Mouse (Mus musculus) skeletal muscle tissue, adult 2 months (tissue): ENCODE results near the gene Hoxa9.
A peak's percentile ranks its signal among the peaks of the same experiment; 100 is the strongest.

Source experiments
- DNase-seq: peaks from one replicate; pipeline ENCODE4 v3.0.0-alpha.2; 2012; ENCODE audit warnings: low read depth, low spot score

The Hoxa9 gene

GRCm38 (mm10) chr6:52261751-52262462 lies 31.0 kb upstream of the Hoxa9 start:
- no peak for DNase-seq

GRCm38 (mm10) chr6:52260654-52261575 lies 30.0 kb upstream of the Hoxa9 start, which contains the start of gene Hoxa13:
Gene Hoxa13 (minus strand): TSS chr6:52260880.
- no peak for DNase-seq

GRCm38 (mm10) chr6:52259811-52260261 lies 28.9 kb upstream of the Hoxa9 start:
- no peak for DNase-seq

GRCm38 (mm10) chr6:52259081-52259790 lies 28.3 kb upstream of the Hoxa9 start:
- DNase-seq: no peak

GRCm38 (mm10) chr6:52256956-52257355 lies 26.1 kb upstream of the Hoxa9 start:
- DNase-seq: peak; percentile 64

GRCm38 (mm10) chr6:52253511-52254500 lies 22.9 kb upstream of the Hoxa9 start:
- DNase-seq: no peak

GRCm38 (mm10) chr6:52252775-52253376 lies 22.0 kb upstream of the Hoxa9 start:
- no peak for DNase-seq

- no peak for DNase-seq
Observed at GRCm38 (mm10) chr6:52252016-52252774, 21.3 kb upstream of the Hoxa9 start.

GRCm38 (mm10) chr6:52251177-52251879 lies 20.4 kb upstream of the Hoxa9 start:
- no peak for DNase-seq

GRCm38 (mm10) chr6:52249826-52250225 lies 18.9 kb upstream of the Hoxa9 start:
- DNase-seq: no peak

GRCm38 (mm10) chr6:52249415-52249738 lies 18.5 kb upstream of the Hoxa9 start:
- no peak for DNase-seq

- no peak for DNase-seq
Observed at GRCm38 (mm10) chr6:52248638-52249414, 17.9 kb upstream of the Hoxa9 start.

GRCm38 (mm10) chr6:52247766-52248637 lies 17.1 kb upstream of the Hoxa9 start:
- no peak for DNase-seq

GRCm38 (mm10) chr6:52246916-52247315 lies 16.0 kb upstream of the Hoxa9 start:
- no peak for DNase-seq

GRCm38 (mm10) chr6:52246403-52246803 lies 15.5 kb upstream of the Hoxa9 start:
- DNase-seq: no peak

GRCm38 (mm10) chr6:52245757-52246142 lies 14.9 kb upstream of the Hoxa9 start, which contains the start of gene Hoxa11:
Gene Hoxa11 (minus strand): TSS chr6:52245810.
- DNase-seq: no peak
